ENCODE assay signal across 8 mouse cellular contexts in the genomic region with DNA sequence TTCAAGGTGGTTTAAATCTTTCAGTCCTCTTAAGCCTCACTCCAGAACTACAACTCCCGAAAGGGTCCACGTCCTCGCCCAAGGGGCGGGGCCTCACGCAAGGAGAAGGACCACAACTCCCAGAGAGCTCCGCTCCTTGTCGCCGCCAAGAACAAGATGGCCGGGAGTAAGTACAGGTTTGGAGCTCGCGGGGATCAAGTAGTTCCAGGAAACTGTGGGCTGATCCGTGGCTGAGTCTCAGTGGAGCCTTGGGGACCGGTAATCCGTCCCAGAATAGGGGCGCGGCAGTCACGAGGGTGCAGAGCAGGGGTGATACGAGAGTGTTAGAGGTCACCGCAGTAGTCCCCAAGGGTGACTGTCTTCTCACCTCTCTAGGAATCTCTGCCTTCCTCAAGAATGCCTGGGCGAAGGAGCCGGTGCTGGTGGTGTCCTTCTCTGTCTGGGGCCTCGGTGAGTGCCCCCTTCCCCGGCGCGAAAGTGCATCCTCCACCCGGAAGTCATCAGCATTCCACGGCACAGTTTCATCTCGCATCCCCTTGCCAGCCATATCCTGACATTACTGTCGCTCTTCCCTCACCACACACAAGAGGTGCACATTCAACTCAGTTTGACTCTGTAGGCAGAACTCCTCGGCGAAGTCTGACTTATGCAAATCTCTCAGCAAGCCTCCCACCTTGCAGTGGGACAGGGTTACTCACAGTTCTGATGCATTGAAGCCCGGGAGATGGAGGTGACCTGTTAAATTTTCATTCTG. TPM values are rescaled to one million over a fixed set of nuclear protein-coding genes. Genes with fewer than 3 reads are reported as not detected.
DNase-seq lines count a peak whose midpoint lies in the region; ATAC-seq and TF ChIP-seq lines count a peak whose summit lies in the region.

A gene (plus strand): TSS at position 132 of the 754 bp plus-strand sequence.

- peak within 1 kb of the TSS; percentile 74 for H3K9ac ChIP-seq in forebrain, embryonic 15.5 days (replicated peaks)

- DNase-seq in G1E (ENCODE audit: low spot score): peak; percentile 83
- DNase-seq in cerebellum, adult 11-12 months: peak; percentile 93
- DNase-seq in heart, postnatal 25 days (ENCODE audit: low spot score): peak; percentile 72
- peak; percentile 86 to 90 for DNase-seq in layer of hippocampus, adult 18-20 months (ENCODE audit: low spot score in 2 of 2)
- DNase-seq in lung, adult 2 months: peak; percentile 77
- peak; percentile 83 to 88 for DNase-seq in thymus, adult 18-20 months

- peaks cover 38% of the 10 kb centered on the region for H3K36me3 ChIP-seq in G1E (replicated peaks)
- peaks cover 15% of the 10 kb centered on the region for H3K36me3 ChIP-seq in forebrain, embryonic 15.5 days

- WGBS in forebrain, embryonic 15.5 days: under 1% methylated on average over 32 of the region's 32 CpGs
- under 1% methylated on average over 32 of the region's 32 CpGs for WGBS in lung, adult 2 months

- TF ChIP-seq POLR2A in lung, adult 2 months (IDR thresholded peaks at IDR 0.05; ENCODE audit: borderline replicate concordance, extremely low read depth, low read depth, low read length): peak; percentile 89; the same call in 1 of the 2 replicates

- peak; percentile 98 for ATAC-seq in G1E (ENCODE audit: extremely low read depth, insufficient number of reproducible peaks, low FRiP score, poor library complexity, severe bottlenecking)
- ATAC-seq in forebrain, embryonic 15.5 days (replicated peaks): peak; percentile 98
- ATAC-seq in neutrophil, adult 5-6 weeks (ENCODE audit: extremely low read depth, insufficient number of reproducible peaks, low FRiP score, poor library complexity, severe bottlenecking): peak; percentile 97

- peak within 1 kb of the TSS; percentile 50 for H3K27ac ChIP-seq in forebrain, embryonic 15.5 days (replicated peaks)

- TF ChIP-seq CTCF in G1E (IDR thresholded peaks at IDR 0.05; ENCODE audit: low read depth, low read length): no peak
- no peak for TF ChIP-seq CTCF in lung, adult 2 months (IDR thresholded peaks at IDR 0.05; ENCODE audit: insufficient read depth, low read length)

- H3K4me3 ChIP-seq in G1E (ENCODE audit: low read depth, low read length): peak within 1 kb of the TSS; percentile 75
- H3K4me3 ChIP-seq in forebrain, embryonic 15.5 days: peak within 1 kb of the TSS; percentile 62
- peak within 1 kb of the TSS; percentile 95 for H3K4me3 ChIP-seq in lung, adult 2 months (replicated peaks; ENCODE audit: extremely low read depth, low read depth, low read length)

- H3K27me3 ChIP-seq in G1E (ENCODE audit: insufficient read depth, low read length): peaks cover 31% of the 10 kb centered on the region
- no peaks in the 10 kb centered on the region for H3K27me3 ChIP-seq in forebrain, embryonic 15.5 days

- no peaks in the 10 kb centered on the region for H3K9me3 ChIP-seq in G1E (replicated peaks)
- H3K9me3 ChIP-seq in forebrain, embryonic 15.5 days: no peaks in the 10 kb centered on the region

- peaks cover 27% of the 10 kb centered on the region for H3K4me1 ChIP-seq in G1E (ENCODE audit: insufficient read depth, low read depth, low read length)
- peaks cover 14% of the 10 kb centered on the region for H3K4me1 ChIP-seq in forebrain, embryonic 15.5 days
- H3K4me1 ChIP-seq in lung, adult 2 months (ENCODE audit: control insufficient read depth, insufficient read depth, low read length): no peaks in the 10 kb centered on the region

- peak within 1 kb of the TSS; percentile 73 for H3K4me2 ChIP-seq in forebrain, embryonic 15.5 days (replicated peaks)

- intact Hi-C loops in heart, postnatal 25 days (cut with DNase I): no loop called here

RNA-seq across cellular contexts. Expression of the gene that starts here (rescaled TPM):
- total RNA-seq in G1E (2014; fragmentation: Nextera tagmentation): 179 and 192 TPM in 2 replicates
- 234 and 290 TPM in 2 replicates for total RNA-seq in G1E (2017)
- 18.5 and 18.9 TPM in 2 replicates for polyA plus RNA-seq in G1E (2012)
- 378 and 431 TPM in 2 replicates for polyA plus RNA-seq in forebrain, embryonic 15.5 days (2015; fragmentation: Nextera tagmentation; extraction: Ambion mirVana)
- total RNA-seq in heart, postnatal 25 days (2021): 1,000 to 10,000 TPM; 1,735 to 1,752 TPM
- total RNA-seq in layer of hippocampus, adult 18-20 months (2021): 100 to 1,000 TPM; 549 to 603 TPM
- 151 and 167 TPM in 2 replicates for polyA plus RNA-seq in lung, adult 2 months (2012; rRNA removed)
- 171 TPM in 2 replicates for total RNA-seq in neutrophil, adult 5-6 weeks (2017)

Comparison
In these comparisons a context has a peak if more than half of its experiments do, and no peak if none do; other contexts are left out.
1. Peak in every context shown above with its lines: DNase-seq, ATAC-seq, H3K4me3 ChIP-seq and H3K27ac ChIP-seq.